Comparison of ENCODE assay signal across 11 mouse cellular contexts in genomic region chr14:24534865-24535545, GRCm38 (mm10). TPM values are rescaled to one million over a fixed set of nuclear protein-coding genes. Genes with fewer than 3 reads are reported as not detected.
DNase-seq lines count a peak whose midpoint lies in the region; ATAC-seq lines count a peak whose summit lies in the region.
"Had no signal": no experiment of that assay in that cellular context is flagged by ENCODE, and none has a peak within 500 bp of the region (broad histone marks: within the 10 kb centered on the region; RNA-seq: fewer than 3 reads in every experiment).

No protein-coding gene starts in this region.

- H3K36me3 ChIP-seq in forebrain, embryonic 10.5 days (replicated peaks) = no peaks in the 10 kb centered on the region
- no peaks in the 10 kb centered on the region for H3K36me3 ChIP-seq in forebrain, embryonic 11.5 days (ENCODE audit: control insufficient read depth, insufficient read depth, low read length)
- H3K36me3 ChIP-seq in hindbrain, embryonic 11.5 days (ENCODE audit: control insufficient read depth, insufficient read depth, low read length) = no peaks in the 10 kb centered on the region
- no peaks in the 10 kb centered on the region for H3K36me3 ChIP-seq in neural tube, embryonic 13.5 days
- H3K36me3 ChIP-seq: heart, embryonic 13.5 days had no signal

- H3K9ac ChIP-seq in forebrain, embryonic 11.5 days (ENCODE audit: low read length) = no peak overlapping the region
- H3K9ac ChIP-seq in hindbrain, embryonic 11.5 days (ENCODE audit: low read depth, low read length) = no peak overlapping the region
- H3K9ac ChIP-seq in neural tube, embryonic 13.5 days = 0 out of 2 replicates have a peak overlapping the region, but pooled peaks have one; percentile 22
- H3K9ac ChIP-seq: heart, embryonic 13.5 days had no signal

- DNase-seq in forebrain, embryonic 10.5 days (ENCODE audit: extremely low spot score, low spot score) = no peak
- no peak for DNase-seq in forebrain, embryonic 11.5 days (ENCODE audit: low spot score)
- peak; percentile 94 for DNase-seq in MN1 (ENCODE audit: low spot score)
- DNase-seq in hindbrain, embryonic 11.5 days (ENCODE audit: low spot score) = peak; percentile 58
- DNase-seq in right cerebral cortex, postnatal 14 days = no peak
- no peak for DNase-seq in adipocyte (ENCODE audit: low spot score)
- no peak for DNase-seq in testis, postnatal 10 days (ENCODE audit: low spot score)
- DNase-seq: kidney, adult 18-20 months; thymus, adult 18-20 months had no signal

- H3K27ac ChIP-seq in forebrain, embryonic 10.5 days = peak overlapping the region; percentile 49; the same call in 1 of the 2 replicates
- H3K27ac ChIP-seq in forebrain, embryonic 11.5 days (ENCODE audit: low read depth, low read length) = no peak overlapping the region
- H3K27ac ChIP-seq in hindbrain, embryonic 11.5 days (ENCODE audit: low read depth, low read length) = peak overlapping the region; percentile 31
- H3K27ac ChIP-seq in neural tube, embryonic 13.5 days (replicated peaks) = peak overlapping the region; percentile 87
- H3K27ac ChIP-seq: heart, embryonic 13.5 days had no signal

- no peaks in the 10 kb centered on the region for H3K9me3 ChIP-seq in forebrain, embryonic 10.5 days
- H3K9me3 ChIP-seq in forebrain, embryonic 11.5 days (ENCODE audit: control insufficient read depth, low read length) = no peaks in the 10 kb centered on the region
- no peaks in the 10 kb centered on the region for H3K9me3 ChIP-seq in hindbrain, embryonic 11.5 days (ENCODE audit: control insufficient read depth, low read length)
- no peaks in the 10 kb centered on the region for H3K9me3 ChIP-seq in neural tube, embryonic 13.5 days
- H3K9me3 ChIP-seq: heart, embryonic 13.5 days had no signal

- no peak overlapping the region for H3K4me2 ChIP-seq in forebrain, embryonic 11.5 days (ENCODE audit: low read depth, low read length, severe bottlenecking)
- no peak overlapping the region for H3K4me2 ChIP-seq in hindbrain, embryonic 11.5 days (replicated peaks; ENCODE audit: low read depth, low read length)
- H3K4me2 ChIP-seq in neural tube, embryonic 13.5 days = no peak overlapping the region
- H3K4me2 ChIP-seq: heart, embryonic 13.5 days had no signal

- ATAC-seq in forebrain, embryonic 11.5 days (replicated peaks; ENCODE audit: low FRiP score) = no peak
- ATAC-seq in hindbrain, embryonic 11.5 days (ENCODE audit: low FRiP score) = peak; percentile 38; the same call in 1 of the 2 replicates
- ATAC-seq in neural tube, embryonic 13.5 days (ENCODE audit: low read depth) = peak; percentile 54

- H3K4me1 ChIP-seq in forebrain, embryonic 10.5 days = peaks cover 43% of the 10 kb centered on the region
- H3K4me1 ChIP-seq in forebrain, embryonic 11.5 days (replicated peaks; ENCODE audit: control insufficient read depth, insufficient read depth, low read length) = peaks cover 21% of the 10 kb centered on the region
- H3K4me1 ChIP-seq in hindbrain, embryonic 11.5 days (replicated peaks; ENCODE audit: control insufficient read depth, insufficient read depth, low read length) = peaks cover 6% of the 10 kb centered on the region
- peaks cover 56% of the 10 kb centered on the region for H3K4me1 ChIP-seq in neural tube, embryonic 13.5 days (replicated peaks)

- 91% methylated on average over 9 of the region's 9 CpGs for WGBS in forebrain, embryonic 10.5 days
- WGBS in forebrain, embryonic 11.5 days = 70% methylated on average over 9 of the region's 9 CpGs
- WGBS in hindbrain, embryonic 11.5 days = 64% methylated on average over 9 of the region's 9 CpGs
- WGBS in neural tube, embryonic 13.5 days = 31% methylated on average over 9 of the region's 9 CpGs

- H3K4me3 ChIP-seq in forebrain, embryonic 10.5 days = no peak overlapping the region
- no peak overlapping the region for H3K4me3 ChIP-seq in forebrain, embryonic 11.5 days (ENCODE audit: low read depth, low read length)
- no peak overlapping the region for H3K4me3 ChIP-seq in hindbrain, embryonic 11.5 days (ENCODE audit: low read depth, low read length)
- H3K4me3 ChIP-seq in neural tube, embryonic 13.5 days = no peak overlapping the region
- H3K4me3 ChIP-seq: heart, embryonic 13.5 days had no signal

- H3K27me3 ChIP-seq in forebrain, embryonic 10.5 days (ENCODE audit: poor library complexity, severe bottlenecking) = 0 out of 2 replicates have a peak, but pooled peaks cover 5% of the 10 kb centered on the region
- H3K27me3 ChIP-seq in forebrain, embryonic 11.5 days (ENCODE audit: control insufficient read depth, insufficient read depth, low read length) = no peaks in the 10 kb centered on the region
- H3K27me3 ChIP-seq in hindbrain, embryonic 11.5 days (ENCODE audit: control insufficient read depth, insufficient read depth, low read length) = no peaks in the 10 kb centered on the region
- no peaks in the 10 kb centered on the region for H3K27me3 ChIP-seq in neural tube, embryonic 13.5 days
- H3K27me3 ChIP-seq: heart, embryonic 13.5 days had no signal

RNA-seq across cellular contexts. Expression of gene Rps24, which starts 48.1 kb away (rescaled TPM):
- polyA plus RNA-seq in forebrain, embryonic 10.5 days (2016; fragmentation: Nextera tagmentation; extraction: Ambion mirVana) = 1,109 and 1,125 TPM in 2 replicates
- polyA plus RNA-seq in forebrain, embryonic 11.5 days (2014; fragmentation: Nextera tagmentation; extraction: Ambion mirVana) = 939 and 1,035 TPM in 2 replicates
- polyA plus RNA-seq in hindbrain, embryonic 11.5 days (2014; fragmentation: Nextera tagmentation; extraction: Ambion mirVana) = 1,026 and 1,035 TPM in 2 replicates
- polyA plus RNA-seq in neural tube, embryonic 13.5 days (2015; fragmentation: Nextera tagmentation; extraction: Ambion mirVana) = 669 and 687 TPM in 2 replicates

RNA-seq across cellular contexts. Expression of gene Polr3a, which starts 48.1 kb away (rescaled TPM):
- polyA plus RNA-seq in forebrain, embryonic 10.5 days (2016; fragmentation: Nextera tagmentation; extraction: Ambion mirVana) = 21.2 and 21.3 TPM in 2 replicates
- polyA plus RNA-seq in forebrain, embryonic 11.5 days (2014; fragmentation: Nextera tagmentation; extraction: Ambion mirVana) = 20.1 and 21.1 TPM in 2 replicates
- 19.9 and 22.4 TPM in 2 replicates for polyA plus RNA-seq in hindbrain, embryonic 11.5 days (2014; fragmentation: Nextera tagmentation; extraction: Ambion mirVana)
- polyA plus RNA-seq in neural tube, embryonic 13.5 days (2015; fragmentation: Nextera tagmentation; extraction: Ambion mirVana) = 18.3 and 22.8 TPM in 2 replicates

Comparison
In these comparisons a context has a peak if more than half of its experiments do, and no peak if none do; other contexts are left out.
1. DNase-seq: peak in MN1 (single experiment) and hindbrain, embryonic 11.5 days (single experiment); none in forebrain, embryonic 10.5 days (single experiment), forebrain, embryonic 11.5 days (single experiment), right cerebral cortex, postnatal 14 days (single experiment), adipocyte (single experiment) and testis, postnatal 10 days (single experiment).